Mouse (Mus musculus) ES-E14 (cell line): Measurements from ENCODE around the gene Defb26.

Experiments
- CHD2 ChIP-seq: IDR thresholded peaks from 2 replicates; pipeline ENCODE4 v1.6.1; 2014; ENCODE audit warnings: mild to moderate bottlenecking, low read depth, low read length, inconsistent platforms
- HCFC1 ChIP-seq: IDR thresholded peaks from 2 replicates; pipeline ENCODE4 v1.6.1; 2012; ENCODE audit warnings: low read length, inconsistent platforms, borderline replicate concordance; ENCODE audit not compliant: insufficient read depth
- MAFK ChIP-seq: IDR thresholded peaks from 2 replicates; pipeline ENCODE4 v1.6.1; 2014; ENCODE audit warnings: mild to moderate bottlenecking, low read depth, low read length, inconsistent platforms; ENCODE audit not compliant: insufficient read depth

- TF ChIP-seq MAFK, result no peak
- TF ChIP-seq CHD2, result no peak
- TF ChIP-seq HCFC1, result no peak
Measured at GRCm38 (mm10) chr2:152543478-152543877, 32.0 kb upstream of the Defb26 start.
